Mouse (Mus musculus): ENCODE results near the gene Fgf10.

Gene Fgf10

GRCm38 (mm10) chr13:118718396-118718795, 48.8 kb downstream of the Fgf10 start:
- DNase-seq, result no peak

GRCm38 (mm10) chr13:118721668-118722067, 52.1 kb downstream of the Fgf10 start:
- no peak for DNase-seq

- DNase-seq, result no peak
Measured at GRCm38 (mm10) chr13:118731850-118732552, 62.4 kb downstream of the Fgf10 start.

- DNase-seq, result no peak
Measured at GRCm38 (mm10) chr13:118739854-118740411, 70.3 kb downstream of the Fgf10 start.

- DNase-seq, result no peak
Measured at GRCm38 (mm10) chr13:118742788-118743187, 73.2 kb downstream of the Fgf10 start.

- no peak for DNase-seq
Measured at GRCm38 (mm10) chr13:118744806-118745205, 75.2 kb downstream of the Fgf10 start.

GRCm38 (mm10) chr13:118746427-118746826, 76.8 kb downstream of the Fgf10 start:
- no peak for DNase-seq

- DNase-seq, result no peak
Measured at GRCm38 (mm10) chr13:118754024-118754423, 84.4 kb downstream of the Fgf10 start.

GRCm38 (mm10) chr13:118759021-118759420, 89.4 kb downstream of the Fgf10 start:
- no peak for DNase-seq

GRCm38 (mm10) chr13:118762982-118763381, 93.4 kb downstream of the Fgf10 start:
- no peak for DNase-seq

- DNase-seq, result no peak
Measured at GRCm38 (mm10) chr13:118772188-118772587, 102.6 kb downstream of the Fgf10 start.

GRCm38 (mm10) chr13:118775148-118775547, 105.6 kb downstream of the Fgf10 start:
- DNase-seq, result no peak

- no peak for DNase-seq
Measured at GRCm38 (mm10) chr13:118779161-118779560, 109.6 kb downstream of the Fgf10 start.

GRCm38 (mm10) chr13:118791753-118792152, 122.2 kb downstream of the Fgf10 start:
- DNase-seq, result no peak

GRCm38 (mm10) chr13:118792198-118792597, 122.6 kb downstream of the Fgf10 start:
- DNase-seq, result no peak

- DNase-seq, result no peak
Measured at GRCm38 (mm10) chr13:118800176-118800575, 130.6 kb downstream of the Fgf10 start.

- no peak for DNase-seq
Measured at GRCm38 (mm10) chr13:118806662-118807061, 137.1 kb downstream of the Fgf10 start.

GRCm38 (mm10) chr13:118819785-118820184, 150.2 kb downstream of the Fgf10 start:
- no peak for DNase-seq

- no peak for DNase-seq
Measured at GRCm38 (mm10) chr13:118823113-118823512, 153.5 kb downstream of the Fgf10 start.

- no peak for DNase-seq
Measured at GRCm38 (mm10) chr13:118825102-118825501, 155.5 kb downstream of the Fgf10 start.

- DNase-seq, result no peak
Measured at GRCm38 (mm10) chr13:118828604-118829381, 159.2 kb downstream of the Fgf10 start.

- DNase-seq, result no peak
Measured at GRCm38 (mm10) chr13:118834021-118834420, 164.4 kb downstream of the Fgf10 start.

- no peak for DNase-seq
Measured at GRCm38 (mm10) chr13:118835078-118835477, 165.5 kb downstream of the Fgf10 start.
